Mouse (Mus musculus) embryonic fibroblast, embryonic 13.5 days (primary cell): ENCODE measurements around the gene Sept4.

Experiments
- CTCF ChIP-seq: IDR thresholded peaks from 2 replicates; pipeline ENCODE4 v1.5.1; 2011; ENCODE audit warnings: mild to moderate bottlenecking, control low read depth, low read length, moderate library complexity, borderline replicate concordance; ENCODE audit not compliant: insufficient read depth
- POLR2A ChIP-seq: IDR thresholded peaks from 2 replicates; pipeline ENCODE4 v1.6.1; 2011; ENCODE audit warnings: low read depth, mild to moderate bottlenecking, control low read depth, low read length, moderate library complexity

- TF ChIP-seq CTCF = no peak
- no peak for TF ChIP-seq POLR2A
These were observed 31.7 kb downstream of the Sept4 start for GRCm38 (mm10) chr11:87600322-87600853.
